Mouse (Mus musculus) heart, postnatal 0 days (tissue): ENCODE results near the gene Csnk1g2. TPM values are rescaled to one million over a fixed set of nuclear protein-coding genes. Genes with fewer than 3 reads are reported as not detected.

Source experiments
- ATAC-seq: fragments of 200-750 bp; cut with Nextera tagmentation; 2 replicates; pipeline ENCODE4 v1.8.0; 2017; ENCODE audit warnings: low read depth, moderate number of reproducible peaks, moderate library complexity; ENCODE audit not compliant: insufficient read depth
- DNase-seq: peaks from one replicate; pipeline ENCODE4 v3.0.0-alpha.2; 2016; ENCODE audit warnings: low spot score
- H3K27ac ChIP-seq: fragments of 300-500 bp; sonication (generic); 2 replicates; pipeline ENCODE4 v1.5.1; 2014; ENCODE audit warnings: low read depth, mild to moderate bottlenecking
- H3K27me3 ChIP-seq: fragments of 300-500 bp; sonication (generic); 2 replicates; pipeline ENCODE4 v1.6.1; 2014; ENCODE audit warnings: low read length, mixed read lengths; ENCODE audit not compliant: control insufficient read depth, insufficient read depth
- H3K36me3 ChIP-seq: fragments of 300-500 bp; sonication (generic); replicated peaks from 2 replicates; pipeline ENCODE4 v1.6.1; 2014; ENCODE audit warnings: low read length, mixed read lengths; ENCODE audit not compliant: control insufficient read depth, insufficient read depth
- H3K4me1 ChIP-seq: fragments of 300-500 bp; sonication (generic); 2 replicates; pipeline ENCODE4 v1.6.1; 2014; ENCODE audit warnings: antibody characterized with exemption; ENCODE audit not compliant: control insufficient read depth, insufficient read depth
- H3K4me2 ChIP-seq: fragments of 300-500 bp; sonication (generic); 2 replicates; pipeline ENCODE4 v1.6.1; 2014; ENCODE audit warnings: low read depth, mild to moderate bottlenecking, low read length, moderate library complexity
- H3K4me3 ChIP-seq: fragments of 300-500 bp; sonication (generic); 2 replicates; pipeline ENCODE4 v1.5.1; 2014; ENCODE audit warnings: low read depth, low read length
- H3K9ac ChIP-seq: fragments of 300-500 bp; sonication (generic); replicated peaks from 2 replicates; pipeline ENCODE4 v1.6.1; 2014; ENCODE audit warnings: low read depth, low read length, mixed read lengths
- H3K9me3 ChIP-seq: fragments of 300-500 bp; sonication (generic); replicated peaks from 2 replicates; pipeline ENCODE4 v1.6.1; 2016; ENCODE audit warnings: low read length; ENCODE audit not compliant: control insufficient read depth
- CTCF ChIP-seq: IDR thresholded peaks from 2 replicates; pipeline ENCODE4 v1.5.1; 2016; ENCODE audit warnings: antibody characterized with exemption, control low read depth, low read depth
- EP300 ChIP-seq: IDR thresholded peaks from 2 replicates; pipeline ENCODE4 v1.6.1; 2016; ENCODE audit warnings: antibody characterized with exemption, low read depth
- WGBS: fragments of 180-500 bp; shearing (Covaris S2); extraction: QIAGEN DNeasy Blood & Tissue Kit; methylation state at CpG from one replicate; pipeline ENCODE4 v1.1.7; 2014; 5-methylcytosine and 5-hydroxymethylcytosine counted together
- polyA plus RNA-seq: library from polyadenylated mRNA; unstranded; fragments of >200 nt; fragmentation: Nextera tagmentation; extraction: Ambion mirVana; gene quantifications from 2 replicates; pipeline ENCODE4 v1.2.1, GENCODE M21; 2015
- total RNA-seq: library from RNA; depleted of rRNA; stranded (reverse); fragments of >200 nt; gene quantifications from 2 replicates; pipeline ENCODE4 v1.2.3, GENCODE M21; 2014; ENCODE audit warnings: low replicate concordance

Csnk1g2 gene
- total and polyA plus RNA-seq, 2 experiments from 2014 or later: 75.6 to 141 TPM

DNA sequence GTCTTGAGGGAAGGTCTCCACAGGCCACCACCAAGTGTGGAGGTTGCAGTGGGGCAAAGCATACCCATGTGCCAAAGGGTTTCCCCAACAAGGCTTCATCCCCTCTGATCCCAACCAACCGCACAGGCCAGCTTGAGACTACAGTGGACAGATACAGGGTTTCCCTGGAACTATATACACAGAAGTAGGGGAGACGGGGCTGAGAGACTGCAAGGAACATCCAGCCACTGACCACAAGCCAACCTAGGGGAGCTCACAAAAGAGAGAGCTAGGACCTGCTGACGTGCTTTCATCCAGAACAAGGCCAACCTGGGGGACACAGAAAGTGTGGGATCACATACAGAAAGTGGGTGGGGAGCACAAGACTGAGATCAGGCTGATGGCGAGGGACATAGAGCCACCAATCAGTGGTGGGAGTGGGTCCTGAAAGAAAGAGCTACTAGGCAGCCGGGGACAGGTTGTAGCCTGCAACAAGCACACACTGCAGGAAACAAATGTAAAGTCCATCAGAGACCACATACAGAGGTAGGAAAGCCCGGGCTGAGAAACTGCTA lies 52.3 kb downstream of the Csnk1g2 start:
- 7% methylated on average over 6 of the region's 6 CpGs for WGBS
- Histone ChIP-seq H3K27me3 (no peaks in the 10 kb centered on the region), H3K9ac (peak overlapping the region; percentile 98), H3K4me2 (peak overlapping the region; percentile 69), H3K36me3 (peaks cover 19% of the 10 kb centered on the region), H3K9me3 (no peaks in the 10 kb centered on the region), H3K27ac (peak overlapping the region; percentile 92), H3K4me3 (peak overlapping the region; percentile 94), H3K4me1 (peaks cover 72% of the 10 kb centered on the region)
- ATAC-seq: no peak
- no peak for DNase-seq
- no peak for TF ChIP-seq CTCF
- TF ChIP-seq EP300: no peak

DNA sequence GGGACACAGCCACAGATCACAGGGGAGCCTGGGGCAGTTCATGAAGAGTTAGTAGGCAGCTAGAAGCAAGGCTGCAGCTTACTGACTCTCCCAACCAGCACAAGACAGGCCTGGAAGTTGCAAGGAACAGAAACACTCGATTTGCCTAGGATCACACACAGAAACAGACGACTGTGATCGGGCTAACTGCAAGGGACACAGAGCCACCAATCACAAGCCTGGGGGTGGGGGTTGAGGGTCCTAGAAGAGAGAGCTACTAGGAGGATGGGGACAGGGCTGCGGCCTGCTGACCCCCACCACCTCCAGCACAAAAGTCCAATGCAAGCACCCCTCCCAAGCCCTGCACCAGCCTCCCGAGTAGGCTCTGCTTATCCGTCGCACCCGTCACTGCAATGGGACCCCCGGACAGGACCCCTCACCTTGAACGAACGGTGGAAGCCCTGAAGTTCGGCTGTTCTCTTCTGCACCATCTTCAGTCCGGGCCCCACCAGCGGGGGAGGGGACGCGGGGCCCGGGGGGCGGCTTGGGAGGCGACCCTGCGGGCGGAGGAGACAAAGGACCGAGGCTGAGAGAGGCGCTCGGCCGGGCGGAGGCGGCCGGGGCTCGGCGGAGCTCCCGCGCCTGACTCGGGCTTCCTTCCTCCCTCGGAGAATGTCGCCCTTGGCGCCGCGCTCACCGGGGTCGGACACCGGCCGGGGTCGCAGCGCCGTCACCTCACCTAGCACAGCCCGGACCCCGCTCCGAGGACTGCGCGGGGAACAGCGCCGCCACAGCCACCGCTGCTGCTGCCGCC lies 53.0 kb downstream of the Csnk1g2 start:
- DNase-seq (peak; percentile 51), ATAC-seq (no peak)
- H3K4me3 ChIP-seq: peak overlapping the region; percentile 94
- H3K27me3 ChIP-seq: no peaks in the 10 kb centered on the region
- under 1% methylated on average over 22 of the region's 54 CpGs for WGBS
- H3K9ac ChIP-seq: peak overlapping the region; percentile 98
- H3K27ac ChIP-seq: peak overlapping the region; percentile 92
- H3K9me3 ChIP-seq: no peaks in the 10 kb centered on the region
- H3K4me1 ChIP-seq: peaks cover 71% of the 10 kb centered on the region
- peaks cover 15% of the 10 kb centered on the region for H3K36me3 ChIP-seq
- H3K4me2 ChIP-seq: peak overlapping the region; percentile 69
- TF ChIP-seq EP300 (no peak), CTCF (no peak)

GRCm38 (mm10) chr10:80676198-80676928 lies 53.7 kb downstream of the Csnk1g2 start:
- TF ChIP-seq EP300 (peak; percentile 9; the same call in 1 of the 2 replicates), CTCF (no peak)
- under 1% methylated on average over 56 of the region's 78 CpGs for WGBS

GRCm38 (mm10) chr10:80677128-80677875 lies 54.7 kb downstream of the Csnk1g2 start:
- 18% methylated on average over 9 of the region's 9 CpGs for WGBS
- H3K36me3 ChIP-seq: 0 out of 2 replicates have a peak, but pooled peaks cover 3% of the 10 kb centered on the region
- DNase-seq (no peak), ATAC-seq (no peak)
- H3K27me3 ChIP-seq: no peaks in the 10 kb centered on the region
- H3K4me2 ChIP-seq: peak overlapping the region; percentile 75
- H3K4me3 ChIP-seq: peak overlapping the region; percentile 50
- peak overlapping the region; percentile 99 for H3K27ac ChIP-seq
- no peaks in the 10 kb centered on the region for H3K9me3 ChIP-seq
- peaks cover 60% of the 10 kb centered on the region for H3K4me1 ChIP-seq
- TF ChIP-seq CTCF (no peak), EP300 (no peak)
- H3K9ac ChIP-seq: peak overlapping the region; percentile 79

More at GRCm38 (mm10) chr10:80676198-80676928, 53.7 kb downstream of the Csnk1g2 start:
- Histone ChIP-seq H3K4me3 (peak overlapping the region; percentile 94), H3K4me1 (peaks cover 64% of the 10 kb centered on the region), H3K4me2 (peak overlapping the region; percentile 75), H3K9me3 (no peaks in the 10 kb centered on the region), H3K36me3 (peaks cover 7% of the 10 kb centered on the region), H3K9ac (peak overlapping the region; percentile 98), H3K27me3 (no peaks in the 10 kb centered on the region), H3K27ac (peak overlapping the region; percentile 99)
- DNase-seq (peak; percentile 99), ATAC-seq (peak; percentile 86)

- Histone ChIP-seq H3K36me3 (0 out of 2 replicates have a peak, but pooled peaks cover under 1% of the 10 kb centered on the region), H3K4me2 (peak within 1 kb of the TSS; percentile 75), H3K4me1 (peaks cover 53% of the 10 kb centered on the region), H3K27ac (peak within 1 kb of the TSS; percentile 99), H3K4me3 (peak within 1 kb of the TSS; percentile 50), H3K9ac (peak within 1 kb of the TSS; percentile 79), H3K27me3 (no peaks in the 10 kb centered on the region), H3K9me3 (no peaks in the 10 kb centered on the region)
- DNase-seq: peak; percentile 98
- TF ChIP-seq EP300 (peak; percentile 95; the same call in 1 of the 2 replicates), CTCF (peak; percentile 26)
- ATAC-seq: peak; percentile 66
- WGBS: under 1% methylated on average over 8 of the region's 8 CpGs
These were observed 55.4 kb downstream of the Csnk1g2 start, which contains the start of gene Mknk2 for GRCm38 (mm10) chr10:80677942-80678436. Gene Mknk2, minus strand, starts transcription at chr10:80678112.
